Mouse (Mus musculus) macrophage (primary cell): ENCODE data around the gene Arhgap9. TPM values are rescaled to one million over a fixed set of nuclear protein-coding genes. Genes with fewer than 3 reads are reported as not detected.
"Not testable (repeated sequence)": the region's sequence is repeated elsewhere in the genome, so short reads cannot be mapped to it uniquely, and the experiment has no call there.

Experiments
- H3K27ac ChIP-seq: fragments of 350-480 bp; formaldehyde crosslinking; 2 replicates; pipeline ENCODE4 v1.9.0; 2021
- H3K36me3 ChIP-seq: fragments of 350-480 bp; formaldehyde crosslinking; 2 replicates; pipeline ENCODE4 v1.9.0; 2021; ENCODE audit errors: inconsistent target
- H3K4me3 ChIP-seq: fragments of 350-480 bp; formaldehyde crosslinking; 2 replicates; pipeline ENCODE4 v1.9.0; 2021; ENCODE audit errors: inconsistent target
- H3K79me2 ChIP-seq: fragments of 350-480 bp; formaldehyde crosslinking; 2 replicates; pipeline ENCODE4 v1.9.0; 2021; ENCODE audit errors: inconsistent target
- WGBS: methylation state at CpG from one replicate; pipeline ENCODE4 v1.1.7; 2026; ENCODE audit warnings: inconsistent platforms; ENCODE audit not compliant: missing documents; 5-methylcytosine and 5-hydroxymethylcytosine counted together
- polyA plus RNA-seq: library from polyadenylated mRNA; stranded (reverse); fragments of 250-400 nt; gene quantifications from 3 replicates; pipeline ENCODE4 v1.2.4, GENCODE M21; 2018; ENCODE audit warnings: inconsistent platforms

Arhgap9 gene
- polyA plus RNA-seq, 1 experiment from 2014 or later, result 70.4 TPM

- Histone ChIP-seq H3K27ac (no peak overlapping the region), H3K4me3 (no peak overlapping the region), H3K36me3 (peaks cover 73% of the 10 kb centered on the region), H3K79me2 (no peaks in the 10 kb centered on the region)
- WGBS, result 97% methylated on average over 11 of the region's 11 CpGs
Measured at GRCm38 (mm10) chr10:127303136-127303535, 18.6 kb upstream of the Arhgap9 start.

DNA sequence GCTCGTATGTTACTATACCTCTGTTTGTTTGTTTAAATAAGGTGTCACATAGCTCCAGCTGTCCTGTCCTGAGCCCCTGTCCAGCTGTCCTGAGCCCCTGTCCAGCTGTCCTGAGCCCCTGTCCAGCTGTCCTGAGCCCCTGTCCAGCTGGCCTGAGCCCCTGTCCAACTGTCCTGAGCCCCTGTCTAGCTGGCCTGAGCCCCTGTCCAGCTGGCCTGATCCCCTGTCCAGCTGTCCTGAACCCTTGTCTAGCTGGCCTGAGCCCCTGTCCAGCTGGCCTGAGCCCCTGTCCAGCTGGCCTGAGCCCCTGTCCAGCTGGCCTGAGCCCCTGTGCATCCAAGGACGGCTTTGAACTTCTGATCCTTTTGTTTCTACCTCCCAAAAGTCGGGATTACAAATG is 12.6 kb upstream of the Arhgap9 start:
- H3K4me3 ChIP-seq, H3K79me2 ChIP-seq, H3K27ac ChIP-seq: not testable (repeated sequence)
- WGBS, result 95% methylated on average over 3 of the region's 3 CpGs
- H3K36me3 ChIP-seq, result peaks cover 43% of the 10 kb centered on the region

DNA sequence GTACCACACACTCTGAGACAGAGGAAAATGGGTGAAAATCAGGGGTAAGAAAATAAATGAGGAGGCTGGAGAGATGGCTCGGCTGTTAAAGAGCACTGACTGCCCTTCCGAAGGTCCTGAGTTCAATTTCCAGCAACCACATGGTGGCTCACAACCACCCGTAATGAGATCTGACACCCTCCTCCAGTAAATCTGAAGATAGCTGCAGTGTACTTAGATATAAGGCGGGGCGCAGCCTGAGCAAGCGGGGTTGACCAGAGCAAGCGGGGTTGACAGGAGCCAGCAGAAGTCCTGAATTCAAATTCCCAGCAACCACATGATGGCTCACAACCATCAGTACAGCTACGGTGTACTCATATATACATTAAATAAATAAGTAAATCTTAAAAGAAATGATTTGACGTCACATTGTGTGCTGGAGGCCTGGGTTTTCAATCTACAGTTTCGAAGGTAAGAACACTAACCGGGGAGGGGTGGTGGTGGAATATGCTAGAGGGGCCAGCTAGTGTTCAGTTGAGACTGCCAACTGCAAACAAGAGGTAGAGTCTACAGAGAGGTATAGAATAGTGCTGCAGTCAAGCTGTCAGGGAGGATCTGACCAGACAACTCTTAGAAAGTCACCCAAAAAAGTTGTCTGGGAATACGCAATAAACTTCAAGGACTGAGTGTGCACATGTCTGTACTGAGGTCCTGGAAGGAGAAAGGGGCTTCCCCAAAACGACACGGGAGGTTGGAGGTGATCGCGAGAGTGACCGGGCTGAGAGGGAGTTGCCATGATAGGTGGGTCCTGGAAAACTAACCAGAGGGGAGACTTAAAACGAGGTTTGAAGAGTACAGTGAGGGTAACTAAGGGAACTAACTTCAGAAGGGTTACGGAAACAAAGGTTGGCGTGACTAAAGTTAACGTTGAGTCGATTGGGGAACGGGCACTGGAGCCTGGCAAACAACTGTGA is 11.0 kb upstream of the Arhgap9 start:
- 39% methylated on average over 21 of the region's 23 CpGs for WGBS
- H3K79me2 ChIP-seq, result peaks cover 9% of the 10 kb centered on the region; the same call in 1 of the 2 replicates
- H3K27ac ChIP-seq, result peak overlapping the region; percentile 77
- peaks cover 26% of the 10 kb centered on the region for H3K36me3 ChIP-seq
- peak overlapping the region; percentile 75 for H3K4me3 ChIP-seq

DNA sequence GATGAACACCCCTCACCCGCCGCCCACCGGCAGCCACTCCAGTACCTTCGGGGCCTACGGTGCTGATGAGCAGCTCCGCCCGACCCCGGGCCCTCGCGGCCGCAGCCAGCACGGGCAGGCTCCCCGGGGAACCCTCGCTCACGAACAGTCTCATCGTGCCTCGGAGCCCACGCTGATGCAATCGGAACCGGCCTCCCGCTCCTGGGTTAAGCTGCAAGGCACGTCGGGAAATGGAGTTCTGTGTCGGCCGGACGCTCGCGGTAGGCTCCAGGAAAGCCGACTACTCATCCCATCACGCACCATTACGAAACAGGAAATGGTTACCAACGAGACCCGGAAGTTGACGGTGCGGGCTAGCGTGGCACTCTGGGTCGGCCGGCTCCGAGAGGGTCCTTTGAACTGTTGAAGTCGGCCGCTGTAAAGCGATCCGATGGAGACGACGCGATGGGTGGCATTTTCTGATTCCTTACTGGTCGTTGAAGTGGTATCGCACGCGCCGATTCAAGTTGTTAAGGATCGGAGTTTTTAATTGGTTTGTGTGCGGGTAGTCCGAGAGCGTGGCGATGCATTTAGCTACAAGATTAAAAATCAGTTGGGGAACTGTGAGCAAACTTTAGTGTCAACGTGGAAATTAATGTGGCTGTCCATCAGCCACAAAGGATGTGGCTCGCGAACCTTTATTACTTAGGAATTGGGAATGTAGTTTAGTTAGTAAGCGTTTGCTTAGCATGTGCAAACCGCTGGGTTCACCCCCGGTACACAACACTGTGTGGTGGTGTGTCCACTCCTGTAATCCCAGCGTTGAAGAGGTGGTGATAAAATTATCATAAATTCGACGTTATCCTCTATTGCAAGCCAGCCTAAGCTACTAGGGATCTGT is 10.0 kb upstream of the Arhgap9 start, which contains the start of gene Mars:
TSS of gene Mars (minus strand) at position 311 of the 880 bp plus-strand sequence.
- Histone ChIP-seq H3K79me2 (peaks cover 9% of the 10 kb centered on the region; the same call in 1 of the 2 replicates), H3K27ac (peak within 1 kb of the TSS; percentile 77), H3K36me3 (peaks cover 20% of the 10 kb centered on the region), H3K4me3 (peak within 1 kb of the TSS; percentile 75)
- under 1% methylated on average over 62 of the region's 65 CpGs for WGBS

- Histone ChIP-seq H3K4me3 (peak overlapping the region; percentile 75), H3K79me2 (peaks cover 9% of the 10 kb centered on the region; the same call in 1 of the 2 replicates), H3K27ac (peak overlapping the region; percentile 77), H3K36me3 (peaks cover 16% of the 10 kb centered on the region)
- 2% methylated on average over 4 of the region's 4 CpGs for WGBS
Measured at GRCm38 (mm10) chr10:127312356-127312676, 9.4 kb upstream of the Arhgap9 start.

GRCm38 (mm10) chr10:127312858-127313257 is 8.9 kb upstream of the Arhgap9 start:
- peak overlapping the region; percentile 77 for H3K27ac ChIP-seq
- H3K4me3 ChIP-seq, result 0 out of 2 replicates have a peak overlapping the region, but pooled peaks have one; percentile 75
- WGBS, result 33% methylated on average over 3 of the region's 4 CpGs
- peaks cover 10% of the 10 kb centered on the region for H3K36me3 ChIP-seq
- peaks cover 9% of the 10 kb centered on the region; the same call in 1 of the 2 replicates for H3K79me2 ChIP-seq

DNA sequence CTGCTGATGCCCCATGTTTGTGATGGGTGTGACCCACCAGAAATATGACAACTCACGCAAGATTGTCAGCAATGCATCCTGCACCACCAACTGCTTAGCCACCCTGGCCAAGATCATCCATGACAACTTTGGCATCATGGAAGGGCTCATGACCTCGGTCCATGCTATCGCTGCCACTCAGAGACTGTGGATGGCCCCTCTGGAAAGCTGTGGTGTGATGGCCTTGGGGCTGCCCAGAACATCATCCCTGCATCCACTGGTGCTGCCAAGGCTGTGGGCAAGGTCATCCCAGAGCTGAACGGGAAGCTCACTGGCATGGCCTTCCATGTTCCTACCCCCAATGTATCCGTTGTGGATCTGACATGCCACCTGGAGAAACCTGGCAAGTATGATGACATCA is 8.2 kb upstream of the Arhgap9 start:
- H3K36me3 ChIP-seq, H3K79me2 ChIP-seq, H3K27ac ChIP-seq, H3K4me3 ChIP-seq: not testable (repeated sequence)
- WGBS, result 100% methylated on average over 4 of the region's 5 CpGs

GRCm38 (mm10) chr10:127314950-127315349 is 6.8 kb upstream of the Arhgap9 start:
- H3K79me2 ChIP-seq, H3K27ac ChIP-seq, H3K36me3 ChIP-seq, H3K4me3 ChIP-seq: not testable (repeated sequence)
- WGBS, result 100% methylated on average over 1 of the region's 1 CpGs

- Histone ChIP-seq H3K36me3 (no peaks in the 10 kb centered on the region), H3K4me3 (no peak overlapping the region), H3K27ac (no peak overlapping the region), H3K79me2 (no peaks in the 10 kb centered on the region; the same call in 1 of the 2 replicates)
- 91% methylated on average over 2 of the region's 2 CpGs for WGBS
Measured at GRCm38 (mm10) chr10:127317277-127317676, 4.5 kb upstream of the Arhgap9 start.

DNA sequence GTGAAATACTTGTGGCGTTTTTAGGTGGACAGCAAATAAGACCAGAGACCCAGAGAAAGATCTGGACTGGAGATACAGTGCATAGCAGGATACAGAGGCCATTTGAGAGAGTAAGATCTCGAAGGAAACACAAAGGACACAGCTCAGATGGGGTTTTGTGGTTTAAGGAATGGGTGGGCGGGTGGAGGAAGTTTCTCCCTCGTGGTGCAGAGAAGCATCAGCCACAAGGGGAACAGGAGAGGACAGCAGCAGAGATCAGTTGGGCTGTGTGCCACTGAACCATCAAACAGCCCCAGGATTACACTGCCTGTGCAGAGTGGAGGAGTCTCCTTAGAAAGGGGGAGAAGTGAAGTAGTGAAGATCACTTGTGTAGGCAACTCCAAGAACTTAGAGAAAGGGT is 3.8 kb upstream of the Arhgap9 start:
- Histone ChIP-seq H3K36me3 (no peaks in the 10 kb centered on the region), H3K79me2 (no peaks in the 10 kb centered on the region; the same call in 1 of the 2 replicates), H3K4me3 (no peak overlapping the region), H3K27ac (no peak overlapping the region)
- 18% methylated on average over 4 of the region's 4 CpGs for WGBS

DNA sequence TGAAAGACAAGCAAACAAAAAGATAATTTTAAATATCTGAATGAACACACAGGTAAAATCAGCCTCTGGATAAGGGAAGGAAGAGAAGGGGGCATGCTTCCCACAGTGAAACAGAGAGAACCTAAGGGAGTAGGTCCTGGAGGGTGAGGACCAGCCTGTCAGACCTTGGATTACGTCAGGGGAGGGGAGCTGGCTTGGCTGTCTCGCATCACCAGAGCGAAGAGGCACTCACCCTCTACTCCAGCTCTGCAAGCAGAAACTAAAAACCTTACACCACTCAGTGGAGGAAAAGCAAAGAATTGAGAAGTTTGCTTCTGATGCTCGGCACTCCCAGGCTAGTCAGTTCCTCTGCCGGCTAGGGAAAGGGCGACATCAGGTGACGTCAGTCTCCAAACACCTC is 1.8 kb upstream of the Arhgap9 start:
- no peak overlapping the region for H3K4me3 ChIP-seq
- WGBS, result 87% methylated on average over 7 of the region's 7 CpGs
- no peaks in the 10 kb centered on the region for H3K36me3 ChIP-seq
- H3K27ac ChIP-seq, result no peak overlapping the region
- peaks cover 13% of the 10 kb centered on the region for H3K79me2 ChIP-seq

GRCm38 (mm10) chr10:127322178-127322577 is 414 bp downstream of the Arhgap9 start:
- Histone ChIP-seq H3K36me3 (peaks cover 11% of the 10 kb centered on the region; the same call in 1 of the 2 replicates), H3K27ac (peak overlapping the region; percentile 95), H3K79me2 (peaks cover 13% of the 10 kb centered on the region), H3K4me3 (no peak overlapping the region)
- 94% methylated on average over 12 of the region's 13 CpGs for WGBS

GRCm38 (mm10) chr10:127322669-127323068 is 905 bp downstream of the Arhgap9 start:
- Histone ChIP-seq H3K36me3 (peaks cover 16% of the 10 kb centered on the region; the same call in 1 of the 2 replicates), H3K27ac (peak overlapping the region; percentile 95), H3K4me3 (peak overlapping the region; percentile 79), H3K79me2 (peaks cover 13% of the 10 kb centered on the region)
- WGBS, result 51% methylated on average over 4 of the region's 4 CpGs

DNA sequence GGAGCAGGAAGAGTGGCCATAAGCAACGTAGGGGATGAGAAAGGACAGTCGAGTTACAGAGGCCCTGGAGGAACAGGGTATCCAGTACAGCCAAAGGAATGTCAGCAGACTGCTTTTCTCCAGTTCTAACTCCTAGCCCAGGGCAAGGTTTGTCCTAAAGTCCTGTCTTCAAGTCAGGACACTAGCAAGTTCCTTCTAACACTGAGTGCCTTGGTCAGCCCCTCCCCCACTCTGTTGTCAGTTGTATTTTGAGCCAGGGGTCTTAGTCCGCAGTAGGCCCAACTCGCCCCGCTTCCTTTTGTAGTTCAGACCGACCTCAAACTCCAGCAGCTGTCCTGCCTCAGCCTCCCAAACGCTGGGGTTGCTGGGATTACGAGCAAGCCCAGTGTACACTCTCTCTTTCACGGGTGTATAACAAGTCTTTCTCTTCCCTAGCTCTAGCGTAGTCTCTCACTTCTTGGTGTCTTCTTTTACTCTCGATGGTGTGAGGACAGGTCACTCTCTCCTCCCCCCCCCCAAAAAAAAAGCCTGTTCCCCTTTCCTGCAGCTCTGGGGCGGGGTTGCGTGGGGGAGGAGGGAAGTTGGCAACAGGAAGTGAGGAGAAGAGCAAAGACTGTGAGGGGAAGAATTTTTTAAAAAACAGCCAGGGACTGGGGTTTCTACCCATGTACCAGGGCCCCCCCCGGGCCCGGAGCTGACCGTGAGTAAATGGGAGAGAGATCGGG is 1.5 kb downstream of the Arhgap9 start:
- Histone ChIP-seq H3K79me2 (peaks cover 13% of the 10 kb centered on the region), H3K27ac (peak overlapping the region; percentile 95), H3K4me3 (peak overlapping the region; percentile 79), H3K36me3 (peaks cover 22% of the 10 kb centered on the region; the same call in 1 of the 2 replicates)
- WGBS, result 9% methylated on average over 17 of the region's 17 CpGs
